Mouse (Mus musculus) erythroblast, embryonic 14.5 days (primary cell): ENCODE results near the gene Vps50. TPM values are rescaled to one million over a fixed set of nuclear protein-coding genes. Genes with fewer than 3 reads are reported as not detected.
"Not testable (repeated sequence)": the region's sequence is repeated elsewhere in the genome, so short reads cannot be mapped to it uniquely, and the experiment has no call there.

Experiments used
- H3K27me3 ChIP-seq: 2 replicates; pipeline ENCODE4 v1.6.1; 2012; ENCODE audit warnings: inconsistent platforms; ENCODE audit not compliant: control insufficient read depth
- H3K36me3 ChIP-seq: 2 replicates; pipeline ENCODE4 v1.6.1; 2012; ENCODE audit warnings: mild to moderate bottlenecking, inconsistent platforms; ENCODE audit not compliant: control insufficient read depth
- H3K4me1 ChIP-seq: 2 replicates; pipeline ENCODE4 v1.6.1; 2012; ENCODE audit warnings: inconsistent platforms; ENCODE audit not compliant: control insufficient read depth
- H3K4me3 ChIP-seq: replicated peaks from 2 replicates; pipeline ENCODE3; 2012; ENCODE audit warnings: moderate library complexity, mild to moderate bottlenecking, inconsistent platforms
- H3K9me3 ChIP-seq: 2 replicates; pipeline ENCODE4 v1.6.1; 2012; ENCODE audit warnings: low read length, inconsistent platforms, mixed read lengths; ENCODE audit not compliant: control insufficient read depth
- GATA1 ChIP-seq: IDR thresholded peaks from 2 replicates; pipeline ENCODE4 v1.6.1; 2012; ENCODE audit warnings: low read length, inconsistent platforms, mixed read lengths
- TAL1 ChIP-seq: IDR thresholded peaks from 3 replicates; pipeline ENCODE4 v1.6.1; 2012; ENCODE audit warnings: low read length, inconsistent platforms, mixed read lengths
- polyA plus RNA-seq: library from polyadenylated mRNA; stranded (reverse); fragments of >175 nt; gene quantifications from 2 replicates; pipeline ENCODE4 v1.2.3, GENCODE M21; 2012

Gene Vps50
- polyA plus RNA-seq, 1 experiment: 0.15 TPM

DNA sequence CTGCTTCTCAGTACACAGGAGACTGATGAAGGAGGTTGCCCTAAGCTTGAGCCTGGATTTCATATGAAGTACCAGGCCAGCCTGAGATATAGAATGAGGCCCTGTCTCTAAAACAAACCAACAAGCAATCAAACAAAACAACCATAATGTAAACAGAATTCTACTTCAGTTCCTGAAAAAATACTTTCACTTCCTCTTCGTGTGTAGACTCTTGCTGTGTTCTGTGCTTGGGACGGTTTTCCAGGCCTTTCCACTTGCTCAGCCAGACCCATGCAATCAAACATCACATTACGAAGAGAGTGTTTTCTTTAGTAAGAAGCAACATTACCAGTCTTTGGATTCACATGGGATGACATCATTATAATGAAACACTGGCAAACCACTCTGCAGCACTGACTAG lies 16.5 kb upstream of the Vps50 start:
- Histone ChIP-seq H3K36me3 (no peaks in the 10 kb centered on the region), H3K9me3 (no peaks in the 10 kb centered on the region), H3K4me1 (no peaks in the 10 kb centered on the region), H3K4me3 (no peak overlapping the region), H3K27me3 (no peaks in the 10 kb centered on the region)
- TF ChIP-seq GATA1: no peak
- TF ChIP-seq TAL1: no peak

DNA sequence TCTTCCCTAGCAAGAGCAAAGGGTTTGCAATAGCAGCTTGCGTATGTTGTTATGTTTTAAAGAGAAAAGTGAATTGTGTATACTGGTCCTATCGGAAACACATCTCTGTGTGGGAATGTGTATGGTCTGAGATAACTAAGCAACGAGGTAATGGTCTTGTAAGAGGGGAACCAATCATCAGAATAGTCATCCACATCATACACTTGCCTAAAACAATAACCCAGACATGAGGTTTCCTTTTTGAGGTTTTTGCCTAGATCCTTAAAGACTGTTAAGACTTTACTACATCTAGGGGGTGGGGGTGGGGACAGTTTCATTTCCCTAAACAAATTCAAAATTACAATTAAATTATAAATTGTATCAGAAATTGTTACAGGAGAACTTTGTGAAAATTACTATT lies 13.0 kb upstream of the Vps50 start:
- Histone ChIP-seq H3K4me3 (no peak overlapping the region), H3K36me3 (no peaks in the 10 kb centered on the region), H3K9me3 (no peaks in the 10 kb centered on the region), H3K4me1 (no peaks in the 10 kb centered on the region), H3K27me3 (no peaks in the 10 kb centered on the region)
- TF ChIP-seq TAL1 (no peak), GATA1 (no peak)

DNA sequence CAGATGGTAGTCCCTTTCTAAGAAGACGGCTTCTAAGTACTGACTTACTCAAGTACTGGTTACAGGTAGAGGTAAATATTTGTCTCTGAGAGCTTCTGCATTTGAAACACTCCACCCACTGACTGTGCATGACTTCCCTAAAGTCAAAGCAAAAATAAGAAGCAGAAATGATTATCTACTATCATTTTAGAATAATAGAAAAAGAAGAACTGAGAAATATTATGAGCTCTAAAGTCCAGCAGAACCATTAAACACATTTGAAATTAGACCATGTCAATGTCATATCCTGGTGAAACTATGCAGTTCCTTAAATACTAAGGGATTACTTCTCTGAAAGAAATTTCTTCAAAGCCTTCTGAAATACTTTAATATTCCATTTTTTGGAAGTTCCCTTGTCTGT lies 10.8 kb upstream of the Vps50 start:
- Histone ChIP-seq H3K9me3 (no peaks in the 10 kb centered on the region), H3K4me1 (no peaks in the 10 kb centered on the region), H3K4me3 (no peak overlapping the region), H3K27me3 (no peaks in the 10 kb centered on the region), H3K36me3 (no peaks in the 10 kb centered on the region)
- TF ChIP-seq GATA1 (no peak), TAL1 (no peak)

DNA sequence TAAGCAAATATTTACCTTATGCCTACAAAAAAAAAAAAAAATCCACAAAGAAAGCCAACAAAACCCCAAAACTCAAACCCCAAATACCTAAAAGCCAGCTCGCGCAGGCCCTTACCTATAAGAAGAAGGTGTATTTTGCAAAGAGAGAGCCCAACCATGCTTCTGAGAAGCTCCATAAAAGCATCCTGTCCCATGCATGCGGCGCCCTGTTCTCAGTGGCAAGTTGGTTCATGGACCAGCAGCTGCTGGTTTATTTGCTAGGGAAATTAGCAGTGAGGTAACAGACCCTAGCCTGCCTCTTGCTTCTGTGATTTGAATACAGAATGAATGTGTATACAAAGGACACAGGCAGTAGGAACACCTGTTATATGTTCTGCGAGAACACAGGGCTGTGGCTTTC lies 3.9 kb upstream of the Vps50 start:
- Histone ChIP-seq H3K4me1 (peaks cover 10% of the 10 kb centered on the region), H3K9me3 (no peaks in the 10 kb centered on the region), H3K4me3 (no peak overlapping the region), H3K36me3 (no peaks in the 10 kb centered on the region), H3K27me3 (peaks cover 5% of the 10 kb centered on the region)
- TF ChIP-seq GATA1 (no peak), TAL1 (no peak)

DNA sequence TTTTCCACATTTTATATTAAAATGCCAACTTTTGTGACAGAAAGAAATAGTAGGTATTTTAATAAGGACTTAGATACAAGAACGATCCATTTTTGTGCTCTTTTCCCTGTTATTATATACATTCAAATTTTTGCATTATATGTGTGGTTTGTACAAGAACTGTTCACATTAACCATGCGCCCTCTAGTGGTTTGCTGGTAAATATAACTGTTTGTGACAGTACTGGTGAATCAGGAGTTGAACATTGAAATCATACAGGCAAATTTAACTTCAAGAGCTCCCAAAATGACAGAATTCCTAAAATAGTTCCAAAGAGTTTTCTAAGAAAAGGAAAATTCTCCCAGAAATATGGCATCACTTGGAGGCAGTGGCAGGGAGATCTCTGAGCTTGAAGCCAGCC lies 2.0 kb upstream of the Vps50 start:
- Histone ChIP-seq H3K36me3 (no peaks in the 10 kb centered on the region), H3K4me3 (no peak overlapping the region), H3K9me3 (no peaks in the 10 kb centered on the region), H3K4me1 (peaks cover 15% of the 10 kb centered on the region), H3K27me3 (peaks cover 5% of the 10 kb centered on the region)
- TF ChIP-seq GATA1: no peak
- no peak for TF ChIP-seq TAL1

DNA sequence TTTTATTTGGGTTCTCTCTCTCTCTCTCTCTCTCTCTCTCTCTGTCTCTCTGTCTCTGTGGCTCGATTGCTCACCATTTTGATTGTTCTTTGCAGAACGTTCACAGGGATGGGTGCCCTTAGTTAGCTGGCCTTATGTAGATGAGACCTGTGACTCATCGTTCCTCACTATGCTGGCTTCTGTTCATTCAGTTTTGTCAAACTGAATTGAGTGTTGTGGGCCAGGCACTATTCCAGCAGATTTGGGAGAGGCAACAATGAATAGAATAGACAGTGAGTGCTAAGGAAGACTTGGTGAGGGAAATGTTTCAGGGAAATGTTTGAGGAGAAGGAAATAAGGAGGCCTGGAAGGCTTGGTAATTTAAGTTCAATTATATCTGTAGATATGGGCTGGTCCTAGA lies 2.1 kb downstream of the Vps50 start:
- no peak for TF ChIP-seq TAL1
- no peak for TF ChIP-seq GATA1
- Histone ChIP-seq H3K27me3 (no peaks in the 10 kb centered on the region), H3K36me3 (no peaks in the 10 kb centered on the region), H3K4me3 (no peak overlapping the region), H3K4me1 (peaks cover 15% of the 10 kb centered on the region), H3K9me3 (no peaks in the 10 kb centered on the region)

DNA sequence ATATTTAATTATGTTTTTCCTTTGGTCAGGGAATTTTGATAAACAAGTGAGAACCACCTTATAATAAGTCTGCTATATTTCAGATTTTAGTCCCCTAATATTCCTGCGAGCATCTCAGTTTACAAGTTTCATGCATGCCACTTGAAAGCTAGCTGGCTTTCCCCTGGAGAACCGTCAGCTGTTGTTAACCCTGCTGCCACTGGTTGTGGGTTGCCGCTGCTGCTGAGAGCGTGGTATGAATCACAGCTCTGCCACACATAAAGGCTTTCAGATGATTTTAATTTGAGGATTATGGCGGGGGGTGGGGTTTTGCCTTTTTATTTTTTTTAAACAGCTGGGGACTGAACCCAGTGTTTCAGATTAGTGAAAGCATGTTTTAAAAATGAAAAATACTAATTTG lies 7.1 kb downstream of the Vps50 start:
- Histone ChIP-seq H3K36me3 (no peaks in the 10 kb centered on the region; the same call in 1 of the 2 replicates), H3K4me1 (peaks cover 4% of the 10 kb centered on the region), H3K9me3 (no peaks in the 10 kb centered on the region), H3K27me3 (no peaks in the 10 kb centered on the region), H3K4me3 (no peak overlapping the region)
- no peak for TF ChIP-seq GATA1
- TF ChIP-seq TAL1: no peak

DNA sequence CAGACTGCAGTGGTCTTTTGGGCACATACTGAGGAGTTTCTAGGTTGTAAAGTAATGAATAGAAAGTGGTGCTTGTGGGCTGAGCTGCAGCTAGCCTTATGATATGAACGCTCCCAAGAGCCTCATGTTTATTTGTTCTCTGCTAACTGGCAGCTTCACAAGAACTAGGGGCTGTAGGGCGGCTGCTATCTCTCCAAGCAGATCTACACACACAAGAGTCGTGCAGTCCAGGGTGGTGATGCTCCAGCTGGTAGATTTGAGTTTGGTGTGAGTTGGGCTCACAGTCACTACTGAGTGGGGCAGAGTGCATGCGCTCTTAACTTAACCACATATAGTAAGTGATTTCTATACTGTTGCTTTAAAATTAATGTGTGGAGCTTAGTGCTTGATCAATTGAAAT lies 8.9 kb downstream of the Vps50 start:
- H3K27me3 ChIP-seq: no peaks in the 10 kb centered on the region
- no peaks in the 10 kb centered on the region; the same call in 1 of the 2 replicates for H3K36me3 ChIP-seq
- no peak overlapping the region for H3K4me3 ChIP-seq
- no peaks in the 10 kb centered on the region for H3K9me3 ChIP-seq
- TF ChIP-seq GATA1 (no peak), TAL1 (no peak)
- peaks cover 4% of the 10 kb centered on the region for H3K4me1 ChIP-seq

DNA sequence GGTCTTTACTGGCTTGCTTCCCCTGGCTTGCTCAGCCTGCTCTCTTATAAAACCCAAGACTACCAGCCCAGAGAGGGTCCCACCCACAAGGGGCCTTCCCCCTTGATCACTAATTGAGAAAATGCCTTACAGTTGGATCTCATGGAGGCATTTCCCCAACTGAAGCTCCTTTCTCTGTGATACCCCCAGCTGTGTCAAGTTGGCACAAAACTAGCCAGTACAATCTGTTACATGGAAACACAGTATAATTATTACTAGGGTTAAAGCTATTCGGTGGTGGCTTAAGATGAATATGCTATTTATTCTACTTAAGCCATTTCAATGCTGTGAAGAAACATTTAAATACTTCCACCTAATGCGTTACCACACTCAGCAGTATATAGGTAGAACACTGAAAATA lies 10.0 kb downstream of the Vps50 start:
- H3K9me3 ChIP-seq, H3K27me3 ChIP-seq, H3K4me1 ChIP-seq, H3K4me3 ChIP-seq, H3K36me3 ChIP-seq: not testable (repeated sequence)

DNA sequence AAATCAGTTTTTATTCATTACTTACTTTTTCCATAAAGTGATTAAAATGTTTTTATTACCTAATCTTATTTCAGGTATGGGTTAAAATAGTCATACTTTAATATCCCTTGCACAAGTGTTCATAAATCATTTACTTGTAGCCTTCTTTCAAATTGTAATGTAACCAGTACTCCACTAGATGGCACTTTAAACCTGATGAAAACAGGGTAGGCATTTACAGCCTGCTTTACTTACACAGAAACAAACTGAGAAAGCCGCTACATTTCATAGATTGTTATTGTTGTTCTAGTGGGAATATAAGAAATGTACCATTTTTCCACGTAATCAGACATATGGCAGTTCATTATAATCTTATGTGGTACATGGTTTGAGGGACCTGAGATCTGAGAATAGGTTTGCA lies 11.6 kb downstream of the Vps50 start:
- TF ChIP-seq TAL1: no peak
- TF ChIP-seq GATA1: no peak
- no peaks in the 10 kb centered on the region; the same call in 1 of the 2 replicates for H3K36me3 ChIP-seq
- no peaks in the 10 kb centered on the region for H3K9me3 ChIP-seq
- no peak overlapping the region for H3K4me3 ChIP-seq
- peaks cover 5% of the 10 kb centered on the region for H3K4me1 ChIP-seq
- no peaks in the 10 kb centered on the region for H3K27me3 ChIP-seq
